Mouse (Mus musculus) cerebellum, adult 11-12 months (tissue): ENCODE results near the gene Zfp600.
A peak's percentile ranks its signal among the peaks of the same experiment; 100 is the strongest.
"Not testable (repeated sequence)": the region's sequence is repeated elsewhere in the genome, so short reads cannot be mapped to it uniquely, and the experiment has no call there.

Source experiments
- DNase-seq: peaks from one replicate; pipeline ENCODE4 v3.0.0; 2022

Zfp600 gene

GRCm38 (mm10) chr4:146156524-146156923, at the start of gene Zfp600:
Zfp600 (plus strand) TSS chr4:146156824.
- not testable (repeated sequence) for DNase-seq

GRCm38 (mm10) chr4:146162893-146163292, 6.3 kb downstream of the Zfp600 start:
- not testable (repeated sequence) for DNase-seq

GRCm38 (mm10) chr4:146167202-146167832, 10.7 kb downstream of the Zfp600 start:
- DNase-seq: not testable (repeated sequence)

- DNase-seq: not testable (repeated sequence)
These were observed 11.4 kb downstream of the Zfp600 start for GRCm38 (mm10) chr4:146167879-146168532.

GRCm38 (mm10) chr4:146168730-146169215, 12.1 kb downstream of the Zfp600 start:
- DNase-seq: not testable (repeated sequence)

GRCm38 (mm10) chr4:146173378-146174226, 17.0 kb downstream of the Zfp600 start:
- DNase-seq: not testable (repeated sequence)

- DNase-seq: not testable (repeated sequence)
These were observed 47.7 kb downstream of the Zfp600 start for GRCm38 (mm10) chr4:146204357-146204756.

GRCm38 (mm10) chr4:146239252-146240244, 82.9 kb downstream of the Zfp600 start:
- not testable (repeated sequence) for DNase-seq

GRCm38 (mm10) chr4:146242119-146242518, 85.5 kb downstream of the Zfp600 start:
- peak; percentile 0 for DNase-seq
